Mouse (Mus musculus) lung, embryonic 16.5 days (tissue): ENCODE results near the gene Osbpl2. TPM values are rescaled to one million over a fixed set of nuclear protein-coding genes. Genes with fewer than 3 reads are reported as not detected.

Experiments used
- ATAC-seq: fragments of 200-750 bp; cut with Nextera tagmentation; 2 replicates; pipeline ENCODE4 v1.8.0; 2017; ENCODE audit warnings: low read depth, mild to moderate bottlenecking, moderate library complexity
- H3K27ac ChIP-seq: fragments of 300-500 bp; sonication (generic); 2 replicates; pipeline ENCODE4 v1.5.1; 2014; ENCODE audit warnings: mild to moderate bottlenecking, control low read depth, low read length
- H3K27me3 ChIP-seq: fragments of 300-500 bp; sonication (generic); 2 replicates; pipeline ENCODE4 v1.6.1; 2014; ENCODE audit warnings: low read depth, low read length, mixed read lengths; ENCODE audit not compliant: control insufficient read depth, insufficient read depth
- H3K36me3 ChIP-seq: fragments of 300-500 bp; sonication (generic); 2 replicates; pipeline ENCODE4 v1.6.1; 2014; ENCODE audit warnings: low read length; ENCODE audit not compliant: control insufficient read depth, insufficient read depth
- H3K4me1 ChIP-seq: fragments of 300-500 bp; sonication (generic); replicated peaks from 2 replicates; pipeline ENCODE4 v1.6.1; 2014; ENCODE audit warnings: low read length, mixed read lengths; ENCODE audit not compliant: control insufficient read depth, insufficient read depth
- H3K4me2 ChIP-seq: fragments of 300-500 bp; sonication (generic); 2 replicates; pipeline ENCODE4 v1.6.1; 2014; ENCODE audit warnings: low read depth, low read length, control low read depth
- H3K4me3 ChIP-seq: fragments of 300-500 bp; sonication (generic); 2 replicates; pipeline ENCODE4 v1.5.1; 2014; ENCODE audit warnings: mild to moderate bottlenecking, low read length, control low read depth
- H3K9ac ChIP-seq: fragments of 300-500 bp; sonication (generic); 2 replicates; pipeline ENCODE4 v1.6.1; 2014; ENCODE audit warnings: low read length, control low read depth
- H3K9me3 ChIP-seq: fragments of 300-500 bp; sonication (generic); 2 replicates; pipeline ENCODE4 v1.6.1; 2016; ENCODE audit warnings: low read length; ENCODE audit not compliant: control insufficient read depth
- WGBS: fragments of 180-500 bp; shearing (Covaris S2); extraction: QIAGEN DNeasy Blood & Tissue Kit; methylation state at CpG from one replicate; pipeline ENCODE4 v1.1.7; 2014; 5-methylcytosine and 5-hydroxymethylcytosine counted together
- polyA plus RNA-seq: library from polyadenylated mRNA; unstranded; fragments of >200 nt; fragmentation: Nextera tagmentation; extraction: Ambion mirVana; gene quantifications from 2 replicates; pipeline ENCODE4 v1.2.1, GENCODE M21; 2015

The Osbpl2 gene
- polyA plus RNA-seq, 1 experiment from 2014 or later, result 29.9 TPM

- 79% methylated on average over 14 of the region's 14 CpGs for WGBS
- H3K4me1 ChIP-seq, result peaks cover 26% of the 10 kb centered on the region
- no peaks in the 10 kb centered on the region for H3K9me3 ChIP-seq
- H3K4me2 ChIP-seq, result no peak overlapping the region
- no peak overlapping the region for H3K27ac ChIP-seq
- H3K36me3 ChIP-seq, result peaks cover 44% of the 10 kb centered on the region
- ATAC-seq, result peak; percentile 24
- no peak overlapping the region for H3K4me3 ChIP-seq
- no peaks in the 10 kb centered on the region for H3K27me3 ChIP-seq
- no peak overlapping the region for H3K9ac ChIP-seq
Observed at GRCm38 (mm10) chr2:180202263-180202662, 83.2 kb downstream of the Osbpl2 start.

GRCm38 (mm10) chr2:180202805-180203204, 83.7 kb downstream of the Osbpl2 start:
- H3K4me1 ChIP-seq, result peaks cover 26% of the 10 kb centered on the region
- 40% methylated on average over 10 of the region's 10 CpGs for WGBS
- H3K36me3 ChIP-seq, result peaks cover 42% of the 10 kb centered on the region
- H3K4me3 ChIP-seq, result no peak overlapping the region
- peak overlapping the region; percentile 86 for H3K27ac ChIP-seq
- no peak overlapping the region for H3K4me2 ChIP-seq
- H3K9me3 ChIP-seq, result no peaks in the 10 kb centered on the region
- H3K9ac ChIP-seq, result no peak overlapping the region
- no peaks in the 10 kb centered on the region for H3K27me3 ChIP-seq
- ATAC-seq, result peak; percentile 85

GRCm38 (mm10) chr2:180204501-180204900, 85.4 kb downstream of the Osbpl2 start:
- Histone ChIP-seq H3K9ac (no peak overlapping the region), H3K4me2 (no peak overlapping the region), H3K36me3 (peaks cover 30% of the 10 kb centered on the region), H3K9me3 (no peaks in the 10 kb centered on the region), H3K27me3 (no peaks in the 10 kb centered on the region), H3K4me1 (peaks cover 26% of the 10 kb centered on the region), H3K27ac (no peak overlapping the region), H3K4me3 (no peak overlapping the region)
- no peak for ATAC-seq
- 80% methylated on average over 9 of the region's 9 CpGs for WGBS

GRCm38 (mm10) chr2:180205083-180205955, 86.2 kb downstream of the Osbpl2 start:
- Histone ChIP-seq H3K4me3 (no peak overlapping the region), H3K9me3 (no peaks in the 10 kb centered on the region), H3K9ac (no peak overlapping the region), H3K27me3 (no peaks in the 10 kb centered on the region), H3K27ac (no peak overlapping the region), H3K36me3 (peaks cover 28% of the 10 kb centered on the region), H3K4me1 (peaks cover 25% of the 10 kb centered on the region), H3K4me2 (no peak overlapping the region)
- WGBS, result 82% methylated on average over 12 of the region's 12 CpGs
- no peak for ATAC-seq

GRCm38 (mm10) chr2:180205956-180206280, 86.8 kb downstream of the Osbpl2 start:
- Histone ChIP-seq H3K9ac (no peak overlapping the region), H3K4me2 (no peak overlapping the region), H3K4me1 (peaks cover 20% of the 10 kb centered on the region), H3K36me3 (peaks cover 25% of the 10 kb centered on the region), H3K27ac (no peak overlapping the region), H3K27me3 (no peaks in the 10 kb centered on the region), H3K9me3 (no peaks in the 10 kb centered on the region), H3K4me3 (no peak overlapping the region)
- WGBS, result 74% methylated on average over 2 of the region's 2 CpGs
- ATAC-seq, result no peak

GRCm38 (mm10) chr2:180207840-180208239, 88.7 kb downstream of the Osbpl2 start:
- Histone ChIP-seq H3K27ac (no peak overlapping the region), H3K4me2 (no peak overlapping the region), H3K9me3 (peaks cover 3% of the 10 kb centered on the region; the same call in 1 of the 2 replicates), H3K27me3 (no peaks in the 10 kb centered on the region), H3K4me3 (no peak overlapping the region), H3K36me3 (peaks cover 15% of the 10 kb centered on the region; the same call in 1 of the 2 replicates), H3K9ac (no peak overlapping the region), H3K4me1 (peaks cover 3% of the 10 kb centered on the region)
- 65% methylated on average over 7 of the region's 7 CpGs for WGBS
- ATAC-seq, result 0 out of 2 replicates have a peak, but pooled peaks have one; percentile 2

- WGBS, result 60% methylated on average over 1 of the region's 1 CpGs
- no peaks in the 10 kb centered on the region for H3K27me3 ChIP-seq
- H3K4me2 ChIP-seq, result no peak overlapping the region
- H3K4me3 ChIP-seq, result no peak overlapping the region
- ATAC-seq, result no peak
- no peak overlapping the region for H3K27ac ChIP-seq
- H3K4me1 ChIP-seq, result peaks cover 4% of the 10 kb centered on the region; the same call in 1 of the 2 replicates
- peaks cover 3% of the 10 kb centered on the region; the same call in 1 of the 2 replicates for H3K9me3 ChIP-seq
- no peak overlapping the region for H3K9ac ChIP-seq
- peaks cover 19% of the 10 kb centered on the region; the same call in 1 of the 2 replicates for H3K36me3 ChIP-seq
Observed at GRCm38 (mm10) chr2:180208976-180209375, 89.9 kb downstream of the Osbpl2 start.

- WGBS, result 86% methylated on average over 3 of the region's 3 CpGs
Observed at GRCm38 (mm10) chr2:180212255-180212654, 93.1 kb downstream of the Osbpl2 start.

More at GRCm38 (mm10) chr2:180212255-180212654, 93.1 kb downstream of the Osbpl2 start:
- no peaks in the 10 kb centered on the region for H3K27me3 ChIP-seq
- no peak overlapping the region for H3K9ac ChIP-seq
- no peak overlapping the region for H3K27ac ChIP-seq
- H3K4me1 ChIP-seq, result peaks cover 35% of the 10 kb centered on the region
- H3K36me3 ChIP-seq, result peaks cover 4% of the 10 kb centered on the region; the same call in 1 of the 2 replicates
- H3K9me3 ChIP-seq, result peaks cover 3% of the 10 kb centered on the region; the same call in 1 of the 2 replicates
- no peak for ATAC-seq
- no peak overlapping the region for H3K4me2 ChIP-seq
- H3K4me3 ChIP-seq, result no peak overlapping the region
